Mouse (Mus musculus): ENCODE measurements at regions not wholly inside any gene's neighbourhood (a gene's known extent, or its start where the extent isn't known, plus 50 kb on each side); places are given as distances from the start of the nearest gene placed in this dataset.

DNA sequence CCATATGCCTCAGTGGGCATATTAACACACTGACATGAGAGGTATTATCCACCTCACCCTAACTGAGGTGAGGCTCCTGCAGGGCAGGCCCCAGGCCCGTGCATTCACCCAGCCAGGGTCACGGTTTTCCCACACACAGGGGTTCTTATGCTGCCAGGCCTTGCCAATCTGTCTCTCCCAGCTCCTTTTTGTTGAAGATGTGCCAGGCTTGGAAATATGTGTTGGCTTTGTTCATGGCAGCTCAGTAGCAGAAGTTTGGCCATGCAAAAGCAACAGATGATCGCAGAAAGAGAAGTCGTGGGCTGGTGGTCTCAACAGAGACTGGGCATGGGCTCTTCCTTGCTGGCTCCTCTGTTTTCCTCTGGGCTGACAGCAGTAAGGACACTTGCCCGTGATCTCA lies 238.0 kb downstream of the Glrx3 start:
- TF ChIP-seq POLR2A (IDR thresholded peaks at IDR 0.05; ENCODE audit: insufficient read depth, low read depth, low read length) (no peak), EP300 (IDR thresholded peaks at IDR 0.05; ENCODE audit: insufficient read depth, low read depth, low read length) (no peak)

Data from heart, adult 2 months (tissue).